Mouse (Mus musculus): ENCODE measurements around the gene Ehd4.

GRCm38 (mm10) chr2:120170726-120171125 is 16.3 kb upstream of the Ehd4 start:
- TF ChIP-seq POLR2A (IDR thresholded peaks at IDR 0.05; ENCODE audit: extremely low read depth, insufficient read depth, low read length): no peak
- TF ChIP-seq CTCF (IDR thresholded peaks at IDR 0.05; ENCODE audit: low read depth, low read length): peak; percentile 39; the same call in 1 of the 2 replicates

Measured in liver, adult 2 months (tissue).